Mouse (Mus musculus) thymus, postnatal 14 days (tissue): Measurements from ENCODE around the gene Slc9a1.
A peak's percentile ranks its signal among the peaks of the same experiment; 100 is the strongest.

Experiments
- DNase-seq: peaks from one replicate; pipeline ENCODE4 v3.0.0; 2021

Slc9a1 gene

DNA sequence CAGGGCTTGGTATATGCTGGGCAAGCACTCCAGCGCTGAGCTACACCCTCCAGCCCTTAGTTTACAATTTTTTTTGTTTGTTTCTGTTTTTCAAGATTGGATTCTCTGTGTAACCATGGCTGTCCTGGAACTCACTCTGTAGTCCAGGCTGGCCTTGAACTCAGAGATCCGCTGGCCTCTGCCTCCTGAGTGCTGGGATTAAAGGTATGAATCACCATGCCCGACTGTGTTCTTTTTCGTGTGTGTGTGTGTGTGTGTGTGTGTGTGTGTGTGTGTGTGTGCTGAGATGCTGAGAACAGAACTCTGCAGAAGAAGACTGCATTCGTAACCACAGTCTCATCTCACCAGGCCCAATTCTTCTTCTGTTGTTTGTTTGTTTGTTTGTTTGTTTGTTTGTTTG lies 34.8 kb downstream of the Slc9a1 start:
- DNase-seq, result no peak

DNA sequence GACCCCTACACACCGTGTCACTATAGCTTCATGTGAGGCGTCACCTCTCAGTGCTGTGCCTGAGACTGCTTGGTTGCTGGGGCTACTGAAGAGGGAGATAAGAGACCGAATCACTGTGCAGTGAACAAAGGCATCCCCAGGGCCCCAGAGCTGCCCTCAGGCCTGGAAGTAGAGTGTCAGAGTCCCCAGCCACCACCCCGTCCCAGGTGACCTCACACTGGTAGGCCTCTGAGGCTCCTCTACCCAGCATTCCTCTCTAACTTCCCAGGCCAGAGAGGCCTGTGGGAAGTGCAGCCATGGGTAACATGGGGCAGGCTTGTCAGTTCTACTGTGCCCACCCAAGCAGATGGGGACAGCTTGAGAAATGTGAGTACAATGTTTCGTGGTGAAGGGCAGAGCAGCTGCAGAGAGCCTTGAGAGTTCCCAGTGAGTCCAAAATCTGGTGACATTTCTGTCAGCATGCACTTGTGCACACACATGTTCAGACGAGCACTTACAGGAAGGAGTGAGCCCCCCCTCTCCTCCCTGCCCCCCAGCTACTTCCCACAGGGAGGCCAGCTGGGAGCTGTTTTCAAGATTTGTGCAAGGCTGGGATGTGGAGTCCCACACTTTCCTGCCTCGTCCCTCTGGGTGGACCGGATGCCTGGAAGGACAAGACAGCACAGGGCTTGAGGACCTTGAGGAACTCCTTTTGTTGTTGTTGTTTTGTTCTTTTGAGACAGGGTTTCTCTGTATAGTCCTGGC lies 37.0 kb downstream of the Slc9a1 start:
- DNase-seq, result no peak

- DNase-seq, result no peak
Observed at GRCm38 (mm10) chr4:133407114-133407787, 37.7 kb downstream of the Slc9a1 start.

DNA sequence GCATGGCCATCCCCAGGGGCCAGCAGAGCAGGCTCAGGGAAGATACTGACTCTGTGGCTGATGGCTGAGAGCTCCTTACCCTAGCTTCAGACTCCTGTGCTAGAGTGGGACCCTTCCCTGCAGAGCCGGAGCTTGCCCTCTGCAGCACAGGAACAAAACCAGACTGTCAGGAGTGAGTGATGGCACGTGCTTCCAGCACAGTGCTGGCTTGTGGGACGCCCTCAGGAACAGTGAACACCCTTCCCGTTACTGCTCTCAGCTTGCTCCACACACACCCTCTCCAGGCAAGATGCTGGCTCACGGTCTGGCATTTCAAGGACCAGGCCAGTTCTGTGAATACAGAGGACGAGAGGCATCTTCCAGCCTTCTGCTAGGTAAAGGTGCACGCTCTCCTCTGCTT lies 38.5 kb downstream of the Slc9a1 start:
- DNase-seq, result no peak

DNA sequence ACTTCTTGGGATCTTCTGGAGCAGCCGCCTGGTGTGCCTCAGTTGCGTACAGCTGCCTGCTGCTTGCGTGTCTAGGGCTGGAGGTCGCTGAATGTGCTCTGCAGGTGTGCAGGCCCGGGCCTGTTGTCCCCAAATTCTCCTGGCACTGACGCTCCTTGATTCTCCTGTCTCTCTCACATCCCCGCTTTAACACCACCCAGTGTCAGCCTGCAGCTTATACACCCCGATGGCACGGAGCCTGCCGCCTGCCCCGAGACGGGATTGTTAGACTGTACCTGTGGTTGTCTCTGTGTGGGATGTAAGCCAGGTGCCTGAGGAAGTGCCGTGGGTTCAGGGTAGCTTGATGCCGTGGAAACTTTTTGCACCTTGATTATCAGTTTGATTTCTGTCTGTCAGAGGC lies 41.5 kb downstream of the Slc9a1 start:
- DNase-seq, result no peak

DNA sequence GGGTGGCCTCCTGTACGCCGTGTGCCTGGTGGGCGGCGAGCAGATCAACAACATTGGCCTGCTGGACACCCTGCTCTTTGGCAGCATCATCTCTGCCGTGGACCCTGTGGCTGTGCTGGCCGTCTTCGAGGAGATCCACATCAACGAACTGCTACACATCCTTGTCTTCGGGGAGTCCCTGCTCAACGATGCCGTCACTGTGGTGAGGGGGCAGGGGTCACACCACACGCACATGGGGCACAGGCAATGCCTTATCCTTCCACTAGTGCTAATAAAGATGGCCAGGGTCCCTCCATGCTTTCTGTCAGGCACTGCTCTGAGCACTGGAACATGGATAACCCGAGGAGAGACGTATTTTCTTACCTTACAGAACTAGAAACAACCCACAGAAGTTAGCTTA lies 42.6 kb downstream of the Slc9a1 start:
- DNase-seq, result no peak

- DNase-seq, result no peak
Observed at GRCm38 (mm10) chr4:133412575-133413540, 43.4 kb downstream of the Slc9a1 start.

GRCm38 (mm10) chr4:133413617-133414016 lies 44.1 kb downstream of the Slc9a1 start:
- DNase-seq, result no peak

- DNase-seq, result peak; percentile 21
Observed at GRCm38 (mm10) chr4:133414920-133415319, 45.4 kb downstream of the Slc9a1 start.

- DNase-seq, result peak; percentile 63
Observed at GRCm38 (mm10) chr4:133419312-133420004, 50.0 kb downstream of the Slc9a1 start.

DNA sequence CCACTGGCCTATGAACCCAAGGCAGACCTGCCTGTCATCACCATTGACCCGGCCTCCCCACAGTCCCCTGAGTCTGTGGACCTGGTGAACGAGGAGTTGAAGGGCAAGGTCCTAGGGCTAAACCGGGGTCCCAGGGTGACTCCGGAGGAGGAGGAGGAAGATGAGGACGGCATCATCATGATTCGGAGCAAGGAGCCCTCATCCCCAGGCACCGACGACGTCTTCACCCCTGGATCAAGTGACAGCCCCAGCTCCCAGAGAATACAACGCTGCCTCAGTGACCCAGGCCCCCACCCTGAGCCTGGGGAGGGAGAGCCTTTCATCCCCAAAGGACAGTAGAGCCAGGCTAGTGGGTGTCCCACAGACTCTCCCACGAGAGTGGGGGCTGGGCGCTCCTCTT lies 52.5 kb downstream of the Slc9a1 start:
- DNase-seq, result no peak

DNA sequence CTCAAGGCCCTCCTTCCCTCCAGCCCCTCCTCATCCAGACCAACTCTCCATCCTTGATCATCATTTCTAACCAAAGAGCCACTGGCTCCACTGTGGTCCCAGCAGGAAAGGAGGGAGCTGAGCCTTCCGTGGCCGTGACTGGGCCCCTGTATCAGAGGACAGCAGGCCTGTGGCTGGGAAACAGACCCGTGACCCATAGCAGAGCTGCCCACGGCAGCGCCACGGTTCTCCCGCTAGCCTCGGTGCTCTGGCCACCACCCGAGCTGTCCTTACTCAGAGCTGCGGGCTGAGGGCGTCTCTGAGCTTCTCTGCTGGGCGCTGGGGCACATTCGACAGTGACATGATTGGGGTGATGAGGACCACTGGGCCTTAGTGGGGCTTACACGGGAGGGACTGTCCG lies 53.1 kb downstream of the Slc9a1 start:
- DNase-seq, result no peak

DNA sequence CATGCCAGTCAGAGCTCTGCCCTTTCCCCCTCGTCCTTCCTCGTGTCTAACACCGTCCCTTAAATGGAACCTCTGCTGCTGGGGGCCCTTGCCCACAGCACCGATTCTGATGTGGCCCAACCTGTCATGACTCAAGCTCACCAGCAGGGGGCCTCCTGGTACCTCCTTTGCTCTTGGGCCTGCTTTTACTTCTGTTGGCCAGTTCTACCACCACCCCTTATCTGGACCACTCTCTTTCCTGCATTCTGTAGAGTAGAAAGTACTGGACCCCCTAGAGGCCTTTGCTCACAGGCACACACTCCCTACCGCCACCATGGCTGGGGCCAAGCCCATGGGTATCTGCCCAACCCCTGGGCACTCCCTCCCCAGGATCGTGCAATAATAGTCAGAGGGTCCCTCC lies 53.6 kb downstream of the Slc9a1 start:
- DNase-seq, result peak; percentile 48

- no peak for DNase-seq
Observed at GRCm38 (mm10) chr4:133423691-133424090, 54.2 kb downstream of the Slc9a1 start.

DNA sequence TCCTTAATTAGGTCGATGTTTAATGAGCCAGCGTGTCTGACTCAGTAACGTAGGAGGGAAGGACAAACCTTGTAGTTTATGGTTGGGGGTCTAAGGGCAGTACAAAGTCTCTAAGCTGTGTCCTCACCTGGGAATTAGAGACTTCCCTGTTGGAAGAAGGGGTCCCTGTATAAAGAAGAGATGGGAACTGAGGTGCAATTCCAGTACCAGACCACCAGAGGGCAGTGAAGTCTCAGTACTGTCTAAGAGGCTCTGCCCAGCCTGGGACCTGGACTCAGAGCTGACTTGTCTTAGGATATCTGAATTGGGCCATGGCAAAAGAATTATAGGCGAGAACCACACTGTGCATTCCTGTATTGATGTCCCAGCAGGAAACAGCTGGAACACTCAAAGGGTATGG lies 54.6 kb downstream of the Slc9a1 start:
- peak; percentile 70 for DNase-seq

GRCm38 (mm10) chr4:133426141-133426540 lies 56.6 kb downstream of the Slc9a1 start:
- DNase-seq, result no peak

DNA sequence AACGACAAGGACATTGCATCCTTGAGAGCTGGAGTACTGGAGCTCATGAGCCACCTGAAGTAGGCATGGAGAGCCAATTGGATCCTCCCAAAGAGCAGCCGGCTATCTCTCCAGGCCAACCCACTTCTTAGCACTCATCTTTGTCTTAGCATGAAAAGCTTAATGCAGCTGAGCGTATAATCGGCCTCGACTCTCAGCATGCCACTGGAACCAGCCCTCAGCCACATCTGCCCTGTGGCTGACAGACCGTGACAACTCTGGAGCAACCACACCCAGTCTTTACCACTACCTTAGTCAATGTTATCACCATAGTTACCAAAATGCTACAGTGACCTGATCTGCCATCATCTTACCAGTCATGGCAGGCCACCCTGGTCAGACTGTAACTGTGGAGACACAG lies 62.0 kb downstream of the Slc9a1 start:
- DNase-seq, result no peak

GRCm38 (mm10) chr4:133432560-133433171 lies 63.2 kb downstream of the Slc9a1 start:
- DNase-seq, result no peak

- no peak for DNase-seq
Observed at GRCm38 (mm10) chr4:133435921-133436320, 66.4 kb downstream of the Slc9a1 start.

DNA sequence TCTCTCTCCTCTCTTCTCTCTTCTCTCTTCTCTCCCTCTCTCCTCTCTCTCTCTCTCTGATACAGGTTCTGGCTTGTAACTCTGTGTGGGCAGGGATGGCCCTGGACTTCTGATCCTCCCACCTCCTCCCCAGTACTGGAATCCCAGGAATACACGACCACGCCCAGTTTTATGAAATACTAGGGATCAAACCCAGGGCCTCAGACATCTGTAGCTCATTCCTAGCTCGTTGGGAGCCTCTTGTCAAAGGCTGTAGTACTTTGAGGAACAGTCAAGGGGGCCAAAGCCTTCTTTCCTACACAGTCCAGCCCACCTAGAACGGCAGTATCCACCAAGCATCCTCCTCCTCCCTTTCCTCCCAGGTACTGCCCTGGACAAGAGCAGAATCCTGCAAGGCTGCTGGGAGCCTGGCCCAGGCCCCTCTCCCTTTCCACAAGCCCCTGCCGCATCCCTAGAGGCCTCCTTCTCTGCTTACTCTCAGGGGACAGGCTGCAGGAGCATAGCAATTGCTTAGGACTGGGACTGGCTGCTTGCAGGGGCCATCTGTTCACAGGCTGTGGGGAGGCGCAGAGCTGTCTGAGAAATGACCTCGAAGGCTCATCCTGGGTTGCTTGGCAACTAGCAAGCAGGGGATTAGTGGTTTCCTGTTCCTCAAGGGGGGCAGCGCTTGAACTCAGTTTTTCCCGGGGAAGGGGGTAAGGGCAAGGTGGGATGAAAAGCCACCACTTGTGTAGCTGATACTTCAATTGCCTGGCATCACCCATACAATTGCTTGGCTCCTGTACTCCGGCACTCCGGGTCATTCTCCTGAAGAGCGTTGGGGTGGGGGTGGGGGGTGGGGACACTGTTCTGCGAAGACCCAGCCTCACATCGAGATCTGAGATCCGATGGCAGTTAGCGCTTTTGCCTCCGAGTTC lies 70.2 kb downstream of the Slc9a1 start:
- DNase-seq, result peak; percentile 34

GRCm38 (mm10) chr4:133440377-133440795 lies 70.9 kb downstream of the Slc9a1 start:
- peak; percentile 19 for DNase-seq
